Mouse (Mus musculus): Measurements from ENCODE around the gene Ddx17. TPM values are rescaled to one million over a fixed set of nuclear protein-coding genes. Genes with fewer than 3 reads are reported as not detected.

Ddx17 gene
- 100 to 1,000 TPM; 323 to 340 TPM for total RNA-seq (2021)
- long read RNA-seq, experiment 1, full-length matches to known transcripts: 4 of 28 reads
- long read RNA-seq, experiment 1, partial matches to known transcripts: 7 of 28 reads
- long read RNA-seq, experiment 1, other reads (novel, unspliced or antisense): 17 of 28 reads
- long read RNA-seq, experiment 2, full-length matches to known transcripts: 3 of 31 reads
- long read RNA-seq, experiment 2, partial matches to known transcripts: 7 of 31 reads
- long read RNA-seq, experiment 2, other reads (novel, unspliced or antisense): 21 of 31 reads

GRCm38 (mm10) chr15:79546410-79547288 is at the start of gene Ddx17:
Ddx17 (minus strand) TSS chr15:79546741.
- DNase-seq (ENCODE audit: extremely low spot score in 1 of 2, low spot score in 2 of 2): peak; percentile 99
- intact Hi-C loops (cut with DNase I): loop anchor here (2.0 to 5.0 kb wide), 2 partner anchors 62 to 219 kb away; partner anchors contain the start of gene Pla2g6
- no peak for TF ChIP-seq CTCF (IDR thresholded peaks at IDR 0.05)
- Histone ChIP-seq H3K27ac (peak within 1 kb of the TSS; percentile 100), H3K4me3 (peak within 1 kb of the TSS; percentile 94)

DNA sequence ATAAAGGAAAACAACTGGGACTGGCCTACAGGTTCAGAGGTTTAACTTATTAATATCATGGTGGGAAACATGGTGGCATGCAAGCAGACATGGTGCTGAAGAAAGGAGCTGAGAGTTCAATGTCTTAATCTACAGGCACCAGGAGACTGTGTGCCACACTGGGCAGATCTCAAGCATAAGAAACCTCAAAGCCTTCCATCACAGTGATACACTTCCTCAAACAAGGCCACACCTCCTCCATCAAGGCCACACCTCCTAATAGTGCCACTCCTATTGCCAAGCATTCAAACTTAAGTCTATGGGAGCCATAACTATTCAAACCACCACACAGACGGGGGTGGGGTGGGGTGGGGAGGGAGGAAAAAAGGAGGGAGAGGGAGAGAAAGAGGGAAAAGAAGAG is 35.0 kb upstream of the Ddx17 start:
- intact Hi-C loops (cut with DNase I): no loop called here
- no peak for DNase-seq (ENCODE audit: extremely low spot score in 1 of 2, low spot score in 2 of 2)
- TF ChIP-seq CTCF (IDR thresholded peaks at IDR 0.05): no peak
- Histone ChIP-seq H3K4me3 (no peak overlapping the region), H3K27ac (no peak overlapping the region)

- Histone ChIP-seq H3K27ac (peak overlapping the region; percentile 85), H3K4me3 (no peak overlapping the region)
- peak in 1 of 2 experiments; percentile 14 for DNase-seq (ENCODE audit: extremely low spot score in 1 of 2, low spot score in 2 of 2)
- intact Hi-C loops (cut with DNase I): loop anchor here (1.0 to 2.0 kb wide), 3 partner anchors 15 to 30 kb away; no protein-coding TSS in a partner anchor
- no peak for TF ChIP-seq CTCF (IDR thresholded peaks at IDR 0.05)
These were observed 31.3 kb upstream of the Ddx17 start for GRCm38 (mm10) chr15:79577671-79578426.

DNA sequence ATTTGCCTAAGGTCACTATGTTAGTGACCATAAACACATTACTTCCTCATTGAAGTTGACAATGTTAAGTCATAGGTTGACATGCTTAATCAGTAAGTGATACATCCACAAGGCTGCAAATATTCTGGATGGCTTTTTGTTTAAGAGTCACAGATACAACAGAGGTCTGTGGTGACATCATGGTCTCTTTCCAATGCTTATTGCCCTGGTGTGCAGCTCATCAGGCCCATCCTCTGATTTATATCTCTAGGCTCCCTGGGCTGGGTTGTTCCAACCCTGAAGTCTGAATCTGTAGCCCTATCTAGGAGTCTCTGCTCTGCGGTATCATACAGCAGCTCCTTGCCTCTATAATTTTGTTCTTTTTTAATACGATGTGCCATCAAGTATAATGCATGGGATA is 30.4 kb upstream of the Ddx17 start:
- intact Hi-C loops (cut with DNase I): loop anchor here (2.0 kb wide), 1 partner anchor 14 kb away; no protein-coding TSS in a partner anchor
- no peak for DNase-seq (ENCODE audit: extremely low spot score in 1 of 2, low spot score in 2 of 2)

GRCm38 (mm10) chr15:79575543-79576222 is 29.1 kb upstream of the Ddx17 start:
- TF ChIP-seq CTCF (IDR thresholded peaks at IDR 0.05): no peak
- Histone ChIP-seq H3K27ac (peak overlapping the region; percentile 85; the same call in 1 of the 2 replicates), H3K4me3 (no peak overlapping the region)
- no peak for DNase-seq (ENCODE audit: extremely low spot score in 1 of 2, low spot score in 2 of 2)
- intact Hi-C loops (cut with DNase I): loop anchor here (2.0 kb wide), 1 partner anchor 13 kb away; no protein-coding TSS in a partner anchor

More for the DNA sequence above, 30.4 kb upstream of the Ddx17 start:
- H3K27ac ChIP-seq: peak overlapping the region; percentile 85
- TF ChIP-seq CTCF (IDR thresholded peaks at IDR 0.05): no peak
- H3K4me3 ChIP-seq: no peak overlapping the region

DNA sequence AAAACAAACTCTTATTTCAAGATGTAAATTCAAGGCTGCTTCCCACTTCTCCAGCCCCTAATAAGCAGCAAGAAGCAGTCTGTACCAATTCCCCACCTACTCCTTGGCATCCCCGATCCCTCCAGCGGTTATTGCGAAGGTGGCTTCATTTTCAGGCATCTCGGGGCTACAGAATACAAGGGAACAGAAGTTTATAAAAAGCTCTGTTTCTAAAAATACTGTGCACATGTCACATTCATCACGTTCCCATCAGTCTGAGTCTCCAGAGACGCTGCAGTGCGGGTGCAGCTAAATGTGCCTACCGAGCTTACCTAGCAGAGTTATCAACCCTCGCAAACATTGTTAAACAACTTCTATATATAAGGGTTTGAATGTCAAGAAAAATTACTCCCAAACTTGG is 15.9 kb upstream of the Ddx17 start:
- peak; percentile 33 to 57 for DNase-seq (ENCODE audit: extremely low spot score in 1 of 2, low spot score in 2 of 2)
- H3K4me3 ChIP-seq: no peak overlapping the region
- TF ChIP-seq CTCF (IDR thresholded peaks at IDR 0.05): no peak
- intact Hi-C loops (cut with DNase I): loop anchor here (2.0 to 5.0 kb wide), 2 partner anchors 14 to 40 kb away; no protein-coding TSS in a partner anchor
- H3K27ac ChIP-seq: peak overlapping the region; percentile 66

- no peak for TF ChIP-seq CTCF (IDR thresholded peaks at IDR 0.05)
- Histone ChIP-seq H3K27ac (no peak overlapping the region), H3K4me3 (no peak overlapping the region)
- no peak for DNase-seq (ENCODE audit: extremely low spot score in 1 of 2, low spot score in 2 of 2)
- intact Hi-C loops (cut with DNase I): loop anchor here (5.0 kb wide), 1 partner anchor 43 kb away; no protein-coding TSS in a partner anchor
These were observed 13.1 kb upstream of the Ddx17 start for GRCm38 (mm10) chr15:79559649-79560048.

GRCm38 (mm10) chr15:79552566-79552965 is 6.0 kb upstream of the Ddx17 start:
- no peak for TF ChIP-seq CTCF (IDR thresholded peaks at IDR 0.05)
- intact Hi-C loops (cut with DNase I): no loop called here
- H3K4me3 ChIP-seq: no peak overlapping the region
- no peak for DNase-seq (ENCODE audit: extremely low spot score in 1 of 2, low spot score in 2 of 2)
- H3K27ac ChIP-seq: no peak overlapping the region

- TF ChIP-seq CTCF (IDR thresholded peaks at IDR 0.05): no peak
These were observed 1.7 kb upstream of the Ddx17 start for GRCm38 (mm10) chr15:79548226-79548625.

DNA sequence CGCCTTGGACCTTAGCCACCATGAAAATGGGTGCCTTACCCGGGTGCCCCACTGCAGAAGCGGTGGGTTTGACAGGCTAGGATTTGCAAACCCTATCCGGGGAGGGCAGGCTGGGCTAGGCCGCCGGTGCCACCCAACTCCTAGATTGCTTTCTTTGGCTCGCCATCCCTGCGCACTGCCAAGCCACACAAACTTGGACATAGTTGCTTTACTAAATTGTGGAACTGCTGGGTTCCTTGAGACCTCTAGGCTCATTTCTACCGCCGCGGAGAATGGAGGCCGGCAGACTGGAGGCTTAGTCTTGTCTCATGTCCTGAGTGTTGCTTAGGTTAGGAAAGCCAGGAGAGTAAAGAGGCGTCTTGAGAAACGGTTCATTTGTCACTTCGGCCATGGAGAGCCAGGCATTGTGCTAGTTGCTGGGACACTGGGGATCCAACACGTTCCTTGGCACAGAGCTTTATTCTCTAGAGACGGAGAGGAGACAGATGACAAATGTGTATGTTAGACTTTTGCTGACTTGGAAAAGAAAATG is 814 bp upstream of the Ddx17 start:
- TF ChIP-seq CTCF (IDR thresholded peaks at IDR 0.05): no peak
- Histone ChIP-seq H3K4me3 (peak overlapping the region; percentile 94), H3K27ac (peak overlapping the region; percentile 98)
- intact Hi-C loops (cut with DNase I): loop anchor here (2.0 to 5.0 kb wide), 2 partner anchors 61 to 220 kb away; partner anchors contain the start of gene Pla2g6
- DNase-seq (ENCODE audit: extremely low spot score in 1 of 2, low spot score in 2 of 2): no peak

More at GRCm38 (mm10) chr15:79548226-79548625, 1.7 kb upstream of the Ddx17 start:
- H3K27ac ChIP-seq: no peak overlapping the region
- no peak overlapping the region for H3K4me3 ChIP-seq
- intact Hi-C loops (cut with DNase I): loop anchor here (5.0 kb wide), 1 partner anchor 221 kb away; the partner anchor contains the start of gene Pla2g6
- DNase-seq (ENCODE audit: extremely low spot score in 1 of 2, low spot score in 2 of 2): no peak

Data from left cerebral cortex, adult 2 months (tissue).